Comparison of ENCODE assay signal across 8 mouse cellular contexts in genomic region chr10:121796027-121796802, GRCm38 (mm10). TPM values are rescaled to one million over a fixed set of nuclear protein-coding genes. Genes with fewer than 3 reads are reported as not detected.
DNase-seq lines count a peak whose midpoint lies in the region; ATAC-seq lines count a peak whose summit lies in the region.

No protein-coding gene starts in this region.

- H3K9ac ChIP-seq in intestine, embryonic 16.5 days (ENCODE audit: low read depth, low read length), result no peak overlapping the region

- H3K4me2 ChIP-seq in intestine, embryonic 16.5 days (ENCODE audit: low read depth, low read length), result peak overlapping the region; percentile 17

- H3K9me3 ChIP-seq in intestine, embryonic 16.5 days (ENCODE audit: control insufficient read depth, low read length), result no peaks in the 10 kb centered on the region

- ATAC-seq in intestine, embryonic 16.5 days, result peak; percentile 98

- H3K27me3 ChIP-seq in intestine, embryonic 16.5 days (replicated peaks; ENCODE audit: control insufficient read depth, insufficient read depth, low read length), result no peaks in the 10 kb centered on the region

- no peak overlapping the region; the same call in 1 of the 2 replicates for H3K27ac ChIP-seq in intestine, embryonic 16.5 days (ENCODE audit: low read length)

- WGBS in intestine, embryonic 16.5 days, result 59% methylated on average over 8 of the region's 8 CpGs

- no peak overlapping the region for H3K4me3 ChIP-seq in intestine, embryonic 16.5 days (ENCODE audit: low read length)

- 0 out of 2 replicates have a peak, but pooled peaks cover 3% of the 10 kb centered on the region for H3K36me3 ChIP-seq in intestine, embryonic 16.5 days (ENCODE audit: control insufficient read depth, insufficient read depth, low read length)

- peak; percentile 74 for DNase-seq in A20 (ENCODE audit: low read depth, low spot score)
- DNase-seq in CD4-positive, CD25-positive, alpha-beta regulatory T cell, adult 2 months (ENCODE audit: low read depth, low spot score), result peak; percentile 55
- peak; percentile 93 for DNase-seq in lung, postnatal 36 days
- no peak for DNase-seq in gastrocnemius, postnatal 25 days
- no peak for DNase-seq in embryo, embryonic 10.5 days (ENCODE audit: low spot score)
- no peak for DNase-seq in embryo, embryonic 9.5 days (ENCODE audit: extremely low spot score)
- no peak for DNase-seq in retina, postnatal 1 day

- no peaks in the 10 kb centered on the region for H3K4me1 ChIP-seq in intestine, embryonic 16.5 days (ENCODE audit: control insufficient read depth, insufficient read depth, low read length)

RNA-seq across cellular contexts. Expression of gene BC048403, which starts 56.5 kb away (rescaled TPM):
- 2.6 and 3.0 TPM in 2 replicates for polyA plus RNA-seq in intestine, embryonic 16.5 days (2015; fragmentation: Nextera tagmentation; extraction: Ambion mirVana)
- total RNA-seq in gastrocnemius, postnatal 25 days (2021), result 1 to 10 TPM in 1 of 2 experiments, under 1 TPM in 1; 0.86 to 1.5 TPM

Comparison
In these comparisons a context has a peak if more than half of its experiments do, and no peak if none do; other contexts are left out.
1. DNase-seq: peak in A20 (single experiment), CD4-positive, CD25-positive, alpha-beta regulatory T cell, adult 2 months (single experiment) and lung, postnatal 36 days (single experiment); none in gastrocnemius, postnatal 25 days (single experiment), embryo, embryonic 10.5 days (single experiment), embryo, embryonic 9.5 days (single experiment) and retina, postnatal 1 day (single experiment).